Comparison of ENCODE assay signal across 8 mouse cellular contexts in the genomic region with DNA sequence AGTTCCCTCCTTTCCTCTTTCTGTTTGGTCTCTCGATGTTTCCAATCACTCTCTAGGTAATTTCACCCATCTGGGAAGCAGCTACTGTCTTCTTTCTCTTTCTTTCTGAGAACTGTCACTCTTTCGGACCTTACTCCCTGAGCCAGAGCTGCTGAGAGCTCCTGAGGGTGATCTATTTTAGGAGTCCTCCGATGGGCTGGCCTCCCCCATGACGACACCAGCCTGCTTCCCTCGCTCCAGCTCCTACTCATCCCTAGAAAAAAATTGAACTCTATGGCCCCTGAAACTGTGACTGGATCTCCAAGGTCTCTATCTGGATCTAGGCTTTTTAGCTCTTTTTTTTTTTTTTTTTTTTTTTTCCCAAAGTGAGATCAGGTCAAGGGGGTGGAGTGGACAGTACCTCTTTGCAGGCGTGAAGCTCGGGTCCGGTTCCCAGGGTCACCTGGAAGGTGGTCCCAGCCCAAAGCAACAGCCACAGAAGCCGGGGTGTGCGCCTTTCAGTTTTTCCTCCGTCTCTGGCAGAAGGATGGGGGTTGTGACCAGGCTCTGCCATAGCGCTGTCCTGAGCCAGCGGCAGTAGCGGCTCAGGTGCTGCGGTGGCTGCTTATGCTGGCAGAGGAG. TPM values are rescaled to one million over a fixed set of nuclear protein-coding genes. Genes with fewer than 3 reads are reported as not detected.
A peak's percentile ranks its signal among the peaks of the same experiment; 100 is the strongest.
DNase-seq lines count a peak whose midpoint lies in the region; ATAC-seq and TF ChIP-seq lines count a peak whose summit lies in the region.

No protein-coding gene starts in this region.

- peak overlapping the region; percentile 46 for H3K4me3 ChIP-seq in kidney, embryonic 16.5 days (ENCODE audit: low read length)
- no peak overlapping the region for H3K4me3 ChIP-seq in kidney, adult 2 months (ENCODE audit: insufficient read depth, low read depth, low read length)
- peak overlapping the region; percentile 21; the same call in 1 of the 2 replicates for H3K4me3 ChIP-seq in brown adipose tissue, adult 24 weeks (ENCODE audit: insufficient read depth, low read depth, low read length)
- peak overlapping the region; percentile 43 for H3K4me3 ChIP-seq in heart, embryonic 16.5 days (ENCODE audit: low read length)
- peak overlapping the region; percentile 63 for H3K4me3 ChIP-seq in midbrain, embryonic 10.5 days
- H3K4me3 ChIP-seq in thymus, adult 2 months (ENCODE audit: control insufficient read depth, insufficient read depth, low read length): no peak overlapping the region

- H3K27me3 ChIP-seq in kidney, embryonic 16.5 days (ENCODE audit: insufficient read depth, low read length): peaks cover 19% of the 10 kb centered on the region
- no peaks in the 10 kb centered on the region for H3K27me3 ChIP-seq in kidney, adult 2 months (replicated peaks; ENCODE audit: control insufficient read depth, insufficient read depth, low read length)
- H3K27me3 ChIP-seq in heart, embryonic 16.5 days (ENCODE audit: control insufficient read depth, insufficient read depth, low read length): peaks cover 11% of the 10 kb centered on the region
- H3K27me3 ChIP-seq in midbrain, embryonic 10.5 days (ENCODE audit: low read depth, poor library complexity, severe bottlenecking): peaks cover 32% of the 10 kb centered on the region
- H3K27me3 ChIP-seq in thymus, adult 2 months (ENCODE audit: control insufficient read depth, insufficient read depth, low read length): no peaks in the 10 kb centered on the region; the same call in 1 of the 2 replicates

- peaks cover 12% of the 10 kb centered on the region; the same call in 1 of the 2 replicates for H3K4me1 ChIP-seq in kidney, embryonic 16.5 days (ENCODE audit: insufficient read depth, low read length)
- no peaks in the 10 kb centered on the region for H3K4me1 ChIP-seq in kidney, adult 2 months (ENCODE audit: control insufficient read depth, insufficient read depth, low read length)
- H3K4me1 ChIP-seq in brown adipose tissue, adult 24 weeks (ENCODE audit: control insufficient read depth, insufficient read depth, insufficient read length, low read length): peaks cover 8% of the 10 kb centered on the region; the same call in 1 of the 2 replicates
- peaks cover 22% of the 10 kb centered on the region for H3K4me1 ChIP-seq in heart, embryonic 16.5 days (ENCODE audit: control insufficient read depth, insufficient read depth, low read length)
- peaks cover 21% of the 10 kb centered on the region for H3K4me1 ChIP-seq in midbrain, embryonic 10.5 days
- peaks cover 4% of the 10 kb centered on the region; the same call in 1 of the 2 replicates for H3K4me1 ChIP-seq in thymus, adult 2 months (replicated peaks; ENCODE audit: control insufficient read depth, insufficient read depth, low read length)

- H3K9me3 ChIP-seq in kidney, embryonic 16.5 days (ENCODE audit: low read length): no peaks in the 10 kb centered on the region
- H3K9me3 ChIP-seq in heart, embryonic 16.5 days (replicated peaks; ENCODE audit: control insufficient read depth, low read length): no peaks in the 10 kb centered on the region
- H3K9me3 ChIP-seq in midbrain, embryonic 10.5 days (replicated peaks): no peaks in the 10 kb centered on the region

- H3K4me2 ChIP-seq in kidney, embryonic 16.5 days (replicated peaks; ENCODE audit: low read depth, low read length): peak overlapping the region; percentile 72
- peak overlapping the region; percentile 67 for H3K4me2 ChIP-seq in heart, embryonic 16.5 days (ENCODE audit: low read depth, low read length)

- no peak for DNase-seq in kidney, adult 2 months
- no peak for DNase-seq in midbrain, embryonic 10.5 days (ENCODE audit: low spot score)
- no peak for DNase-seq in thymus, adult 2 months
- DNase-seq in thymus, postnatal 4 days: no peak
- no peak for DNase-seq in right cerebral cortex, postnatal 36 days (ENCODE audit: low spot score in 2 of 2)

- no peak for TF ChIP-seq CTCF in kidney, adult 2 months (conservative IDR thresholded peaks at IDR 0.05; ENCODE audit: insufficient read depth, insufficient read length, low read depth, low read length)
- TF ChIP-seq CTCF in thymus, adult 2 months (IDR thresholded peaks at IDR 0.05; ENCODE audit: borderline replicate concordance, control insufficient read depth, extremely low read depth, insufficient read depth, low read length, poor library complexity): no peak

- no peak overlapping the region for H3K9ac ChIP-seq in kidney, embryonic 16.5 days (replicated peaks; ENCODE audit: low read length)
- no peak overlapping the region for H3K9ac ChIP-seq in heart, embryonic 16.5 days (ENCODE audit: low read length)

- no peak overlapping the region for H3K27ac ChIP-seq in kidney, embryonic 16.5 days (ENCODE audit: low read length)
- no peak overlapping the region for H3K27ac ChIP-seq in kidney, adult 2 months (ENCODE audit: insufficient read depth, low read depth, low read length)
- H3K27ac ChIP-seq in brown adipose tissue, adult 24 weeks (replicated peaks; ENCODE audit: low read depth, low read length): no peak overlapping the region
- no peak overlapping the region for H3K27ac ChIP-seq in heart, embryonic 16.5 days (ENCODE audit: low read length)
- no peak overlapping the region for H3K27ac ChIP-seq in midbrain, embryonic 10.5 days (replicated peaks)
- H3K27ac ChIP-seq in thymus, adult 2 months (ENCODE audit: control insufficient read depth, insufficient read depth, low read length): no peak overlapping the region

- TF ChIP-seq POLR2A in kidney, adult 2 months (IDR thresholded peaks at IDR 0.05; ENCODE audit: low read depth, low read length): no peak
- TF ChIP-seq POLR2A in thymus, adult 2 months (IDR thresholded peaks at IDR 0.05; ENCODE audit: control insufficient read depth, extremely low read depth, insufficient read depth, low read length, poor library complexity): no peak

- 5% methylated on average over 13 of the region's 15 CpGs for WGBS in kidney, embryonic 16.5 days
- 16% methylated on average over 15 of the region's 15 CpGs for WGBS in kidney, adult 2 months
- 5% methylated on average over 15 of the region's 15 CpGs for WGBS in heart, embryonic 16.5 days
- 7% methylated on average over 15 of the region's 15 CpGs for WGBS in midbrain, embryonic 10.5 days
- WGBS in thymus, adult 2 months: 14% methylated on average over 15 of the region's 15 CpGs

- no peak for ATAC-seq in kidney, embryonic 16.5 days (ENCODE audit: low FRiP score, low TSS enrichment)
- ATAC-seq in heart, embryonic 16.5 days (replicated peaks; ENCODE audit: extremely low read depth, insufficient read depth, low FRiP score): no peak

- no peaks in the 10 kb centered on the region for H3K36me3 ChIP-seq in kidney, embryonic 16.5 days (ENCODE audit: insufficient read depth, low read length)
- no peaks in the 10 kb centered on the region for H3K36me3 ChIP-seq in kidney, adult 2 months (ENCODE audit: control insufficient read depth, insufficient read depth, low read length)
- H3K36me3 ChIP-seq in heart, embryonic 16.5 days (ENCODE audit: control insufficient read depth, insufficient read depth): no peaks in the 10 kb centered on the region
- H3K36me3 ChIP-seq in midbrain, embryonic 10.5 days: no peaks in the 10 kb centered on the region
- H3K36me3 ChIP-seq in thymus, adult 2 months (ENCODE audit: control insufficient read depth, insufficient read depth, low read length): no peaks in the 10 kb centered on the region

RNA-seq across cellular contexts. Expression of gene 5330417C22Rik, which starts 0.3 kb away (rescaled TPM):
- 1.4 TPM in 2 replicates for polyA plus RNA-seq in kidney, embryonic 16.5 days (2015; fragmentation: Nextera tagmentation; extraction: Ambion mirVana)
- 0.25 and 0.37 TPM in 2 replicates for polyA plus RNA-seq in kidney, adult 2 months (2012; rRNA removed)
- polyA plus RNA-seq in brown adipose tissue, adult 24 weeks (2012; ENCODE audit: insufficient read depth, insufficient read length, missing spikeins): not detected in 2 replicates
- polyA plus RNA-seq in heart, embryonic 16.5 days (2015; fragmentation: Nextera tagmentation; extraction: Ambion mirVana): 1.9 and 2.9 TPM in 2 replicates
- 2.6 and 3.2 TPM in 2 replicates for polyA plus RNA-seq in midbrain, embryonic 10.5 days (2016; fragmentation: Nextera tagmentation; extraction: Ambion mirVana)
- polyA plus RNA-seq in thymus, adult 2 months (2012; rRNA removed): 1.7 and 1.8 TPM in 2 replicates

RNA-seq across cellular contexts. Expression of gene 1700013F07Rik, which starts 2.1 kb away (rescaled TPM):
- 0.37 and 0.41 TPM in 2 replicates for polyA plus RNA-seq in kidney, embryonic 16.5 days (2015; fragmentation: Nextera tagmentation; extraction: Ambion mirVana)
- polyA plus RNA-seq in kidney, adult 2 months (2012; rRNA removed): 0.17 and 0.24 TPM in 2 replicates
- polyA plus RNA-seq in brown adipose tissue, adult 24 weeks (2012; ENCODE audit: insufficient read depth, insufficient read length, missing spikeins): not detected in 2 replicates
- polyA plus RNA-seq in heart, embryonic 16.5 days (2015; fragmentation: Nextera tagmentation; extraction: Ambion mirVana): 0.41 and 0.46 TPM in 2 replicates
- polyA plus RNA-seq in midbrain, embryonic 10.5 days (2016; fragmentation: Nextera tagmentation; extraction: Ambion mirVana): 0.49 and 0.63 TPM in 2 replicates
- polyA plus RNA-seq in thymus, adult 2 months (2012; rRNA removed): 0.16 TPM in 1 of 2 replicates, not detected in the other

RNA-seq across cellular contexts. Expression of gene Tmem167b, which starts 26.3 kb away (rescaled TPM):
- polyA plus RNA-seq in kidney, embryonic 16.5 days (2015; fragmentation: Nextera tagmentation; extraction: Ambion mirVana): 38.0 and 38.4 TPM in 2 replicates
- 6.4 and 7.5 TPM in 2 replicates for polyA plus RNA-seq in kidney, adult 2 months (2012; rRNA removed)
- 24.1 and 27.7 TPM in 2 replicates for polyA plus RNA-seq in brown adipose tissue, adult 24 weeks (2012; ENCODE audit: insufficient read depth, insufficient read length, missing spikeins)
- 30.8 and 33.3 TPM in 2 replicates for polyA plus RNA-seq in heart, embryonic 16.5 days (2015; fragmentation: Nextera tagmentation; extraction: Ambion mirVana)
- 38.6 and 50.8 TPM in 2 replicates for polyA plus RNA-seq in midbrain, embryonic 10.5 days (2016; fragmentation: Nextera tagmentation; extraction: Ambion mirVana)
- polyA plus RNA-seq in thymus, adult 2 months (2012; rRNA removed): 5.2 TPM in 2 replicates

RNA-seq across cellular contexts. Expression of gene Taf13, which starts 35.5 kb away (rescaled TPM):
- polyA plus RNA-seq in kidney, embryonic 16.5 days (2015; fragmentation: Nextera tagmentation; extraction: Ambion mirVana): 34.0 and 35.6 TPM in 2 replicates
- 3.7 and 5.3 TPM in 2 replicates for polyA plus RNA-seq in kidney, adult 2 months (2012; rRNA removed)
- 23.7 and 42.7 TPM in 2 replicates for polyA plus RNA-seq in brown adipose tissue, adult 24 weeks (2012; ENCODE audit: insufficient read depth, insufficient read length, missing spikeins)
- polyA plus RNA-seq in heart, embryonic 16.5 days (2015; fragmentation: Nextera tagmentation; extraction: Ambion mirVana): 26.6 and 29.9 TPM in 2 replicates
- polyA plus RNA-seq in midbrain, embryonic 10.5 days (2016; fragmentation: Nextera tagmentation; extraction: Ambion mirVana): 72.9 and 78.3 TPM in 2 replicates
- polyA plus RNA-seq in thymus, adult 2 months (2012; rRNA removed): 3.0 and 4.5 TPM in 2 replicates

RNA-seq across cellular contexts. Expression of gene Wdr47, which starts 55.1 kb away (rescaled TPM):
- 8.9 and 10.6 TPM in 2 replicates for polyA plus RNA-seq in kidney, embryonic 16.5 days (2015; fragmentation: Nextera tagmentation; extraction: Ambion mirVana)
- 5.6 TPM in 2 replicates for polyA plus RNA-seq in kidney, adult 2 months (2012; rRNA removed)
- 4.5 and 5.3 TPM in 2 replicates for polyA plus RNA-seq in brown adipose tissue, adult 24 weeks (2012; ENCODE audit: insufficient read depth, insufficient read length, missing spikeins)
- 6.7 and 7.1 TPM in 2 replicates for polyA plus RNA-seq in heart, embryonic 16.5 days (2015; fragmentation: Nextera tagmentation; extraction: Ambion mirVana)
- polyA plus RNA-seq in midbrain, embryonic 10.5 days (2016; fragmentation: Nextera tagmentation; extraction: Ambion mirVana): 23.6 and 36.5 TPM in 2 replicates
- 7.8 and 8.3 TPM in 2 replicates for polyA plus RNA-seq in thymus, adult 2 months (2012; rRNA removed)

Comparison
In these comparisons a context has a peak if more than half of its experiments do, and no peak if none do; other contexts are left out.
1. H3K4me3 ChIP-seq: peak in kidney, embryonic 16.5 days (single experiment), brown adipose tissue, adult 24 weeks (single experiment), heart, embryonic 16.5 days (single experiment) and midbrain, embryonic 10.5 days (single experiment); none in kidney, adult 2 months (single experiment) and thymus, adult 2 months (single experiment).